Mouse (Mus musculus) kidney, embryonic 16.5 days (tissue): ENCODE measurements at regions not wholly inside any gene's neighbourhood (a gene's known extent, or its start where the extent isn't known, plus 50 kb on each side); places are given as distances from the start of the nearest gene placed in this dataset.

Experiments used
- ATAC-seq: fragments of 200-750 bp; cut with Nextera tagmentation; 2 replicates; pipeline ENCODE4 v1.8.0; 2017; ENCODE audit warnings: moderate TSS enrichment; ENCODE audit not compliant: low FRiP score, low TSS enrichment
- H3K27ac ChIP-seq: fragments of 300-500 bp; sonication (generic); 2 replicates; pipeline ENCODE4 v1.5.1; 2014; ENCODE audit warnings: low read length
- H3K27me3 ChIP-seq: fragments of 300-500 bp; sonication (generic); 2 replicates; pipeline ENCODE4 v1.6.1; 2014; ENCODE audit warnings: low read length, control low read depth, mixed read lengths; ENCODE audit not compliant: insufficient read depth
- H3K36me3 ChIP-seq: fragments of 300-500 bp; sonication (generic); 2 replicates; pipeline ENCODE4 v1.6.1; 2014; ENCODE audit warnings: low read length, control low read depth, mixed read lengths; ENCODE audit not compliant: insufficient read depth
- H3K4me1 ChIP-seq: fragments of 300-500 bp; sonication (generic); 2 replicates; pipeline ENCODE4 v1.6.1; 2014; ENCODE audit warnings: low read length, control low read depth, mixed read lengths; ENCODE audit not compliant: insufficient read depth
- H3K4me2 ChIP-seq: fragments of 300-500 bp; sonication (generic); replicated peaks from 2 replicates; pipeline ENCODE4 v1.6.1; 2014; ENCODE audit warnings: low read depth, low read length
- H3K4me3 ChIP-seq: fragments of 300-500 bp; sonication (generic); 2 replicates; pipeline ENCODE4 v1.5.1; 2014; ENCODE audit warnings: mild to moderate bottlenecking, low read length
- H3K9ac ChIP-seq: fragments of 300-500 bp; sonication (generic); replicated peaks from 2 replicates; pipeline ENCODE4 v1.6.1; 2014; ENCODE audit warnings: low read length
- H3K9me3 ChIP-seq: fragments of 300-500 bp; sonication (generic); 2 replicates; pipeline ENCODE4 v1.6.1; 2016; ENCODE audit warnings: low read length, control low read depth
- WGBS: fragments of 180-500 bp; shearing (Covaris S2); extraction: QIAGEN DNeasy Blood & Tissue Kit; methylation state at CpG from one replicate; pipeline ENCODE4 v1.1.7; 2014; 5-methylcytosine and 5-hydroxymethylcytosine counted together

GRCm38 (mm10) chr8:34474593-34474992 lies 363.1 kb upstream of the Gm10131 start:
- no peak overlapping the region for H3K27ac ChIP-seq
- no peak overlapping the region for H3K4me3 ChIP-seq
- peaks cover 25% of the 10 kb centered on the region for H3K4me1 ChIP-seq
- no peaks in the 10 kb centered on the region for H3K9me3 ChIP-seq
- no peak overlapping the region for H3K9ac ChIP-seq
- H3K36me3 ChIP-seq: no peaks in the 10 kb centered on the region
- 48% methylated on average over 7 of the region's 7 CpGs for WGBS
- H3K4me2 ChIP-seq: no peak overlapping the region
- peak; percentile 59 for ATAC-seq
- no peaks in the 10 kb centered on the region for H3K27me3 ChIP-seq

- peaks cover 25% of the 10 kb centered on the region for H3K4me1 ChIP-seq
- no peaks in the 10 kb centered on the region for H3K36me3 ChIP-seq
- ATAC-seq: no peak
- H3K27ac ChIP-seq: no peak overlapping the region
- no peaks in the 10 kb centered on the region for H3K9me3 ChIP-seq
- H3K27me3 ChIP-seq: no peaks in the 10 kb centered on the region
- no peak overlapping the region for H3K9ac ChIP-seq
- WGBS: 27% methylated on average over 10 of the region's 10 CpGs
- H3K4me3 ChIP-seq: no peak overlapping the region
- H3K4me2 ChIP-seq: no peak overlapping the region
Measured at GRCm38 (mm10) chr8:34473769-34474168, 362.2 kb upstream of the Gm10131 start.

GRCm38 (mm10) chr8:34473301-34473700 lies 361.8 kb upstream of the Gm10131 start:
- Histone ChIP-seq H3K4me3 (no peak overlapping the region), H3K9me3 (no peaks in the 10 kb centered on the region), H3K27me3 (no peaks in the 10 kb centered on the region), H3K4me1 (peaks cover 25% of the 10 kb centered on the region), H3K4me2 (no peak overlapping the region), H3K27ac (no peak overlapping the region), H3K36me3 (no peaks in the 10 kb centered on the region), H3K9ac (no peak overlapping the region)
- peak; percentile 16; the same call in 1 of the 2 replicates for ATAC-seq
- WGBS: 48% methylated on average over 1 of the region's 1 CpGs

- no peaks in the 10 kb centered on the region for H3K27me3 ChIP-seq
- no peak overlapping the region for H3K27ac ChIP-seq
- no peak overlapping the region for H3K4me2 ChIP-seq
- no peak overlapping the region for H3K9ac ChIP-seq
- ATAC-seq: no peak
- H3K4me3 ChIP-seq: no peak overlapping the region
- 41% methylated on average over 6 of the region's 6 CpGs for WGBS
- H3K9me3 ChIP-seq: no peaks in the 10 kb centered on the region
- H3K36me3 ChIP-seq: no peaks in the 10 kb centered on the region
- peaks cover 25% of the 10 kb centered on the region for H3K4me1 ChIP-seq
Measured at GRCm38 (mm10) chr8:34472846-34473245, 361.3 kb upstream of the Gm10131 start.

GRCm38 (mm10) chr8:34472434-34472833 lies 360.9 kb upstream of the Gm10131 start:
- Histone ChIP-seq H3K27ac (no peak overlapping the region), H3K9me3 (no peaks in the 10 kb centered on the region), H3K4me1 (peaks cover 25% of the 10 kb centered on the region), H3K9ac (no peak overlapping the region), H3K4me3 (no peak overlapping the region), H3K27me3 (no peaks in the 10 kb centered on the region), H3K4me2 (no peak overlapping the region), H3K36me3 (no peaks in the 10 kb centered on the region)
- ATAC-seq: no peak
- WGBS: 36% methylated on average over 8 of the region's 8 CpGs

GRCm38 (mm10) chr8:34469091-34469490 lies 357.6 kb upstream of the Gm10131 start:
- Histone ChIP-seq H3K4me1 (peaks cover 18% of the 10 kb centered on the region), H3K27ac (no peak overlapping the region), H3K36me3 (no peaks in the 10 kb centered on the region), H3K27me3 (no peaks in the 10 kb centered on the region), H3K4me2 (no peak overlapping the region), H3K9ac (no peak overlapping the region), H3K9me3 (no peaks in the 10 kb centered on the region), H3K4me3 (no peak overlapping the region)
- no peak for ATAC-seq
- WGBS: 23% methylated on average over 2 of the region's 2 CpGs

GRCm38 (mm10) chr8:34466786-34467364 lies 355.3 kb upstream of the Gm10131 start:
- Histone ChIP-seq H3K4me1 (no peaks in the 10 kb centered on the region), H3K27me3 (no peaks in the 10 kb centered on the region), H3K36me3 (no peaks in the 10 kb centered on the region), H3K27ac (no peak overlapping the region), H3K9ac (no peak overlapping the region), H3K4me3 (no peak overlapping the region), H3K9me3 (no peaks in the 10 kb centered on the region), H3K4me2 (no peak overlapping the region)
- no peak for ATAC-seq
- 77% methylated on average over 5 of the region's 5 CpGs for WGBS

GRCm38 (mm10) chr8:34465398-34465797 lies 353.9 kb upstream of the Gm10131 start:
- no peak for ATAC-seq
- no peaks in the 10 kb centered on the region for H3K4me1 ChIP-seq
- H3K4me2 ChIP-seq: no peak overlapping the region
- H3K27ac ChIP-seq: no peak overlapping the region
- no peak overlapping the region for H3K9ac ChIP-seq
- H3K36me3 ChIP-seq: no peaks in the 10 kb centered on the region
- no peaks in the 10 kb centered on the region; the same call in 1 of the 2 replicates for H3K9me3 ChIP-seq
- WGBS: 97% methylated on average over 1 of the region's 1 CpGs
- H3K27me3 ChIP-seq: no peaks in the 10 kb centered on the region
- no peak overlapping the region for H3K4me3 ChIP-seq

GRCm38 (mm10) chr8:34462262-34462661 lies 350.7 kb upstream of the Gm10131 start:
- ATAC-seq: no peak
- H3K9ac ChIP-seq: no peak overlapping the region
- H3K4me2 ChIP-seq: no peak overlapping the region
- no peaks in the 10 kb centered on the region; the same call in 1 of the 2 replicates for H3K9me3 ChIP-seq
- no peaks in the 10 kb centered on the region for H3K27me3 ChIP-seq
- H3K36me3 ChIP-seq: no peaks in the 10 kb centered on the region
- no peak overlapping the region for H3K4me3 ChIP-seq
- no peaks in the 10 kb centered on the region for H3K4me1 ChIP-seq
- 54% methylated on average over 5 of the region's 5 CpGs for WGBS
- H3K27ac ChIP-seq: no peak overlapping the region

- Histone ChIP-seq H3K36me3 (no peaks in the 10 kb centered on the region), H3K4me3 (no peak overlapping the region), H3K4me2 (no peak overlapping the region), H3K4me1 (no peaks in the 10 kb centered on the region), H3K9ac (no peak overlapping the region), H3K9me3 (no peaks in the 10 kb centered on the region; the same call in 1 of the 2 replicates), H3K27me3 (no peaks in the 10 kb centered on the region), H3K27ac (no peak overlapping the region)
- 81% methylated on average over 8 of the region's 8 CpGs for WGBS
- no peak for ATAC-seq
Measured at GRCm38 (mm10) chr8:34458300-34458699, 346.8 kb upstream of the Gm10131 start.
